Mouse (Mus musculus) G1E (cell line): Measurements from ENCODE around the gene Cacna1c. TPM values are rescaled to one million over a fixed set of nuclear protein-coding genes. Genes with fewer than 3 reads are reported as not detected.

ENCODE experiments used
- ATAC-seq: 2 replicates; pipeline ENCODE4 v1.8.0; 2016; ENCODE audit warnings: mild to moderate bottlenecking; ENCODE audit not compliant: insufficient number of reproducible peaks, poor library complexity, low FRiP score, severe bottlenecking; ENCODE audit errors: extremely low read depth
- DNase-seq: peaks from one replicate; pipeline ENCODE4 v3.0.0; 2012; ENCODE audit warnings: low spot score
- H3K27me3 ChIP-seq: 2 replicates; pipeline ENCODE4 v1.6.1; 2012; ENCODE audit warnings: mild to moderate bottlenecking, low read length, inconsistent platforms; ENCODE audit not compliant: insufficient read depth
- H3K36me3 ChIP-seq: replicated peaks from 2 replicates; pipeline ENCODE3; 2012; ENCODE audit warnings: mild to moderate bottlenecking, inconsistent platforms
- H3K4me1 ChIP-seq: 2 replicates; pipeline ENCODE4 v1.6.1; 2012; ENCODE audit warnings: low read depth, low read length, inconsistent platforms, mixed read lengths; ENCODE audit not compliant: insufficient read depth
- H3K4me3 ChIP-seq: 2 replicates; pipeline ENCODE4 v1.5.1; 2012; ENCODE audit warnings: low read depth, mild to moderate bottlenecking, inconsistent platforms, low read length, moderate library complexity, mixed read lengths
- H3K9me3 ChIP-seq: replicated peaks from 2 replicates; pipeline ENCODE4 v1.6.1; 2012; ENCODE audit warnings: inconsistent platforms
- CTCF ChIP-seq: IDR thresholded peaks from 2 replicates; pipeline ENCODE4 v1.5.1; 2012; ENCODE audit warnings: low read depth, low read length, inconsistent platforms, mixed read lengths
- GATA1 ChIP-seq: IDR thresholded peaks from 2 replicates; pipeline ENCODE4 v1.6.1; 2012; ENCODE audit warnings: borderline replicate concordance, low read length, inconsistent platforms, mixed read lengths
- GATA2 ChIP-seq: IDR thresholded peaks from 2 replicates; pipeline ENCODE4 v1.6.1; 2012; ENCODE audit warnings: low read depth, low read length, inconsistent platforms, borderline replicate concordance
- POLR2AphosphoS5 ChIP-seq: IDR thresholded peaks from 2 replicates; pipeline ENCODE4 v1.6.1; 2012; ENCODE audit warnings: low read depth, low read length, inconsistent platforms; ENCODE audit not compliant: insufficient replicate concordance
- TAL1 ChIP-seq: conservative IDR thresholded peaks from 2 replicates; pipeline ENCODE4 v1.6.1; 2012; ENCODE audit warnings: low read depth, low read length, inconsistent platforms, mixed read lengths
- polyA plus RNA-seq: library from polyadenylated mRNA; stranded (reverse); fragments of >175 nt; gene quantifications from 2 replicates; pipeline ENCODE4 v1.2.3, GENCODE M21; 2012
- total RNA-seq, 2 experiments: library from RNA; stranded (forward) in 1 of 2; stranded (reverse) in 1 of 2; fragments of 200-1000 nt in 1 of 2; fragments of >200 nt in 1 of 2; fragmentation: Nextera tagmentation in 1 of 2; gene quantifications; 2 replicates each; pipeline ENCODE4 v1.2.3; 2014 to 2017

Cacna1c gene
- total and polyA plus RNA-seq, 3 experiments: 0.11 TPM; not detected in 2

GRCm38 (mm10) chr6:119175078-119175853, 21.0 kb downstream of the Cacna1c start, which contains the start of gene Dcp1b:
TSS of gene Dcp1b (plus strand) at chr6:119175253.
- peaks cover 25% of the 10 kb centered on the region for H3K36me3 ChIP-seq
- TF ChIP-seq GATA1 (no peak), GATA2 (no peak), POLR2AphosphoS5 (no peak), CTCF (no peak), TAL1 (no peak)

GRCm38 (mm10) chr6:119174307-119175074, 21.7 kb downstream of the Cacna1c start:
- Histone ChIP-seq H3K36me3 (peaks cover 19% of the 10 kb centered on the region), H3K27me3 (no peaks in the 10 kb centered on the region), H3K4me1 (peaks cover 25% of the 10 kb centered on the region), H3K4me3 (peak overlapping the region; percentile 95), H3K9me3 (no peaks in the 10 kb centered on the region)
- DNase-seq (no peak), ATAC-seq (no peak)
- TF ChIP-seq GATA1 (no peak), CTCF (no peak), GATA2 (no peak), POLR2AphosphoS5 (no peak), TAL1 (no peak)

More at GRCm38 (mm10) chr6:119175078-119175853, 21.0 kb downstream of the Cacna1c start, which contains the start of gene Dcp1b:
- Histone ChIP-seq H3K4me3 (peak within 1 kb of the TSS; percentile 95), H3K27me3 (no peaks in the 10 kb centered on the region), H3K4me1 (peaks cover 23% of the 10 kb centered on the region), H3K9me3 (no peaks in the 10 kb centered on the region)
- ATAC-seq: peak; percentile 93
- peak; percentile 92 for DNase-seq

- H3K4me3 ChIP-seq: no peak overlapping the region
- no peaks in the 10 kb centered on the region for H3K27me3 ChIP-seq
- DNase-seq (no peak), ATAC-seq (no peak)
- 0 out of 2 replicates have a peak, but pooled peaks cover 2% of the 10 kb centered on the region for H3K4me1 ChIP-seq
- no peak for TF ChIP-seq GATA1
- no peak for TF ChIP-seq TAL1
- no peak for TF ChIP-seq CTCF
- TF ChIP-seq GATA2: no peak
- TF ChIP-seq POLR2AphosphoS5: no peak
- no peaks in the 10 kb centered on the region for H3K36me3 ChIP-seq
- no peaks in the 10 kb centered on the region for H3K9me3 ChIP-seq
Measured at GRCm38 (mm10) chr6:119165677-119166076, 30.5 kb downstream of the Cacna1c start.

DNA sequence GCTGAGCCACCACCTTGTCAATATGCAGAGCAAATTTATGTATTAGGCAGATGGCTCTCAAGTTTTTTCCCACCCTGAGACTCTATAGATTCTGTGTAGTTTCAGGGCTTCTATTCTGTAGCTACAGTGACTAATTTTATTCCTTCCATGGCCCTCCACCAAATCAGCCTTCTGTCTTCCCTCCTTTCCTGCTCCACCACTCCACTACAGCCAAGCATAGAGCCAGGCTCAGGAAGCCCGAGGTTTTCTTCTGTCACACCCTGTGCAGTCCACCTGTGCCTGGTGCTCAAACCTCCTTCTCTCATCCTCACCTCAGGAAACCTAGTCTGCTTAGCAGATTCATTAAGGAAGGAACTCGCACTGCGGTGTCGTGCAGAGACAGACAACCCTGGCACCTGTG, 51.1 kb downstream of the Cacna1c start:
- Histone ChIP-seq H3K9me3 (peaks cover 2% of the 10 kb centered on the region; the same call in 1 of the 2 replicates), H3K36me3 (no peaks in the 10 kb centered on the region), H3K4me1 (no peaks in the 10 kb centered on the region), H3K4me3 (no peak overlapping the region), H3K27me3 (no peaks in the 10 kb centered on the region)
- DNase-seq (no peak), ATAC-seq (no peak)
- TF ChIP-seq TAL1: no peak

GRCm38 (mm10) chr6:119139561-119139960, 56.7 kb downstream of the Cacna1c start:
- no peak for TF ChIP-seq GATA2
- TF ChIP-seq GATA1: no peak
- TF ChIP-seq CTCF: no peak
- no peak for TF ChIP-seq POLR2AphosphoS5
- no peak for TF ChIP-seq TAL1
- ATAC-seq: no peak

GRCm38 (mm10) chr6:119137768-119138167, 58.5 kb downstream of the Cacna1c start:
- Histone ChIP-seq H3K36me3 (no peaks in the 10 kb centered on the region), H3K9me3 (peaks cover 6% of the 10 kb centered on the region; the same call in 1 of the 2 replicates), H3K4me1 (no peaks in the 10 kb centered on the region), H3K27me3 (no peaks in the 10 kb centered on the region), H3K4me3 (no peak overlapping the region)
- TF ChIP-seq POLR2AphosphoS5 (no peak), CTCF (no peak), GATA1 (no peak), GATA2 (no peak), TAL1 (no peak)
- ATAC-seq (no peak), DNase-seq (no peak)

More at GRCm38 (mm10) chr6:119139561-119139960, 56.7 kb downstream of the Cacna1c start:
- H3K9me3 ChIP-seq: peaks cover 6% of the 10 kb centered on the region; the same call in 1 of the 2 replicates
- H3K27me3 ChIP-seq: no peaks in the 10 kb centered on the region
- no peak for DNase-seq
- no peaks in the 10 kb centered on the region for H3K36me3 ChIP-seq
- no peaks in the 10 kb centered on the region for H3K4me1 ChIP-seq
- no peak overlapping the region for H3K4me3 ChIP-seq
